Mouse (Mus musculus) heart, adult 10 weeks (tissue): ENCODE results near the gene Fbxl21. TPM values are rescaled to one million over a fixed set of nuclear protein-coding genes. Genes with fewer than 3 reads are reported as not detected.

ENCODE experiments used
- polyA plus RNA-seq: library from polyadenylated mRNA; stranded (reverse); fragments of 350-450 nt; fragmentation: Illumina TruSeq; extraction: RNeasy Lipid Tissue Mini Kit (QIAGEN cat#74804); gene quantifications from one replicate; pipeline ENCODE4 v1.2.3, GENCODE M21; 2014; ENCODE audit warnings: low read depth, low replicate concordance

The Fbxl21 gene
- 0.52 TPM for polyA plus RNA-seq

DNA sequence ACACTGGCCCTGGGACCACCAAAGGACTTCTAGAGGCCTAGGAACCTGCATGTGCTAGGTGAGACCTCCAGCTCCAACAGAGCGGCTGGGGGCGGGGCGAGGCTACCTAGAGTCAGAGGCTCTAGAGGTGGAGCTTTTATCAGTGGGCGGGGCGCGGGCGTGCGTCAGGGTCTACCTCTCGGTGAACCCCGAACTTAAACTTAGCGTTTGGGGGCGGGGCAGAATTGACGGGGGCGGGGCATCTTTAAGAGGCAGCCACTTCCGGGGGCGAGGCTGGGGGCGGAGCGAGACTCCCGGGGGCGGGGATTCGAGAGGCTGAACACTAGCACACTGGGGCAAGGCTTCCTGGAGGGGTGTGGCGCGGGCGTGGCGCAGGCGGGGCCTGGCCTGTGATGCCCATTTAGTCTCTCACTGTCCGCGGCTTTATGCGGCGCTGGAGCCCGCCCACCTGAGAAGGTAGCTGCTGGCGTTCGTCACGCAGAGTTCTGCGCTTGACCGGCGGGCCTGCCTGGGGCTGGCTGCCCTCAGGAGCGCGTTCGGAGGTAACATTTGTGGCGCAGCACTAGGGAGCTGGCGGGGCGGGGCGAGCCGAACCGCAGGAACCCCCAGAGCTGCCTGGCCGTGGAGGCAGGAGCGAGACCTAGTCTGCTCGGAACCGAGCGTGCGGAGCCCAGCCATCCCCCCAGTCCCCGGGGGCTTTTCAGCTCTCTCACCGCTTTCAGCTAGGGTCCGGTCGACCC, at the start of gene Fbxl21:
Gene Fbxl21, plus strand, starts transcription at position 392 of the 740 bp plus-strand sequence.

DNA sequence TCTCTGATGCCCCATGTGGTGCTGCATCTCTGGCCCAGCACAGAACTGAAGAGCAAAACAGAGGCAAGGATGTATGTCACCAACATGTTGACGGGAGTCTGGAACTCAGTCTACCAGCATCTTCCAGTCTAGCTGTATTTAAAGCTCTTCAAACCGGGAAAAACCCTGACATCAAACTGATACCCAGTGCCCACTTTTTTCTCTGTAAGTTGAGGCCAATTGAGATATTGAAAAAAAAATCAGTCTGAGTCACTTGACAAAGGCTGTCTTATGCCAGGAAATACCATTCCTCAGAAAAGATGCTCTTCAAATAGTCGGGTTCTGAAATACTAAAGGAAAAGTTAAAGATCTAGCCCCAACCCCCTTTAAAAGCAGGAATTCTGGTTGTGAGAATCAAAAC, 40.1 kb upstream of the Fbxl21 start, which contains the start of gene Il9:
Gene Il9, minus strand, starts transcription at position 101 of the 400 bp plus-strand sequence.

GRCm38 (mm10) chr13:56548401-56548800, 26.1 kb downstream of the Fbxl21 start, which contains the start of gene Lect2:
TSS of gene Lect2 (minus strand) at chr13:56548502.

Other genes starting within 250 kb of the Fbxl21 start
- 10.7 TPM for gene Cxcl14, start 225.9 kb upstream of the Fbxl21 start, polyA plus RNA-seq
- gene Gm3045, start 95.9 kb upstream of the Fbxl21 start, polyA plus RNA-seq, result not detected
- gene Slc25a48, start 84.1 kb upstream of the Fbxl21 start, polyA plus RNA-seq, result not detected
- gene Il9, start 40.2 kb upstream of the Fbxl21 start, polyA plus RNA-seq, result not detected
- gene Lect2, start 26.0 kb downstream of the Fbxl21 start, polyA plus RNA-seq, result not detected
- 18.4 TPM for gene Tgfbi, start 87.1 kb downstream of the Fbxl21 start, polyA plus RNA-seq
- gene Smad5, start 180.5 kb downstream of the Fbxl21 start, polyA plus RNA-seq, result 22.1 TPM
- gene Gm45623, start 231.4 kb downstream of the Fbxl21 start, polyA plus RNA-seq, result not detected